Mouse (Mus musculus) stomach, postnatal 0 days (tissue): ENCODE results near the gene Nsun7.

Experiments
- CTCF ChIP-seq: IDR thresholded peaks from 2 replicates; pipeline ENCODE4 v1.5.1; 2016; ENCODE audit warnings: antibody characterized with exemption, low read depth, mild to moderate bottlenecking, moderate library complexity
- EP300 ChIP-seq: optimal IDR thresholded peaks from 2 replicates; pipeline ENCODE3; 2016; ENCODE audit warnings: antibody characterized with exemption

DNA sequence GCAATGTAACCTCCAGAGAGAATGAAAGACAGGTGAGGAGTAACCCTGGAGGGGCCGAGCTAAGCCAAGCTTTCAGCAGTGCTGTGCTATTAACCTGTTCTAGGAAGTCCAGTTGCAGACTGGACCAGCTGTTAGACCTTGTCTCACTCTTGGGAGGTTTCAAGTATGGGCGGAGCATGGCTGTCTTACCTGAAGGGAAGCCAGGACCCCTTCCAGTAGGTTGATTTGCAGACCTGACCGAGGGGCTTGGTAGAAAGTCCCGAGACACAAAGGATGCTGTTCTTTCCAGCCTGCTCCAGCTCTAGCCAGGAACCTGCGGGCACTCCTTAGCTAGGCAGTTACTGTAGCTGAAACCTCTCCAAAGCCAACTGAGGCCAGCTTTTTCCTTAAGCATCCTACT is 36.4 kb downstream of the Nsun7 start:
- no peak for TF ChIP-seq CTCF
- TF ChIP-seq EP300 = no peak
